Mouse (Mus musculus) cortical plate, adult 2 months (tissue): ENCODE results near the gene Capzb.

Experiments
- CTCF ChIP-seq: fragments of 200-500 bp; IDR thresholded peaks from 2 replicates; pipeline ENCODE4 v1.5.1; 2011; ENCODE audit warnings: mild to moderate bottlenecking, control low read depth, low read length; ENCODE audit not compliant: insufficient read depth; ENCODE audit errors: extremely low read depth
- POLR2A ChIP-seq: fragments of 200-500 bp; IDR thresholded peaks from 2 replicates; pipeline ENCODE4 v1.6.1; 2011; ENCODE audit warnings: mild to moderate bottlenecking, low read length, control low read depth; ENCODE audit not compliant: insufficient read depth; ENCODE audit errors: extremely low read depth

DNA sequence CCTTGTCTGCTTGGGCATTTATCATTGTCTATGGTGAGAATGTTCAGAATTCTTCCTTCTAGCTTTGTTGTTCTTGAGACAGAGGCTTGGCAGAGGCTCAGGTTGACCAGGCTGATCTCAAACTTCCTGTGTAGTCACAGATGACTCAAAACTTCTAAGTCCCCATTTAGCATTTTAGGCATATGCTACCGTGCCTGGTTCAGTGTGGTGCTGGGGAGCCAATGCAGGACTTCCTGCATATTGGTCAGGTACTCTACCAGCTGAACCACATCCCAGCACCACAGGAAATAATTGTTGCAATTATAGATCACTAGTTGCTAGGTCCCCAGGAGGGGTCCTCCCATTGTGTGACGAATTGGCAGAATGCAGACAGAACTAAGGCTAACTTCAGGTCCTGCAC lies 10.7 kb downstream of the Capzb start:
- TF ChIP-seq POLR2A (no peak), CTCF (no peak)
